Mouse (Mus musculus): ENCODE measurements around the gene Eya4.

Gene Eya4

GRCm38 (mm10) chr10:23156866-23157625 is 193.5 kb downstream of the Eya4 start:
- DNase-seq (ENCODE audit: low spot score in 2 of 2), result no peak

GRCm38 (mm10) chr10:23150401-23150800 is 200.2 kb downstream of the Eya4 start:
- no peak for DNase-seq (ENCODE audit: low spot score in 2 of 2)

GRCm38 (mm10) chr10:23144616-23145015 is 206.0 kb downstream of the Eya4 start:
- peak; percentile 22 to 68 for DNase-seq (ENCODE audit: low spot score in 2 of 2)

DNA sequence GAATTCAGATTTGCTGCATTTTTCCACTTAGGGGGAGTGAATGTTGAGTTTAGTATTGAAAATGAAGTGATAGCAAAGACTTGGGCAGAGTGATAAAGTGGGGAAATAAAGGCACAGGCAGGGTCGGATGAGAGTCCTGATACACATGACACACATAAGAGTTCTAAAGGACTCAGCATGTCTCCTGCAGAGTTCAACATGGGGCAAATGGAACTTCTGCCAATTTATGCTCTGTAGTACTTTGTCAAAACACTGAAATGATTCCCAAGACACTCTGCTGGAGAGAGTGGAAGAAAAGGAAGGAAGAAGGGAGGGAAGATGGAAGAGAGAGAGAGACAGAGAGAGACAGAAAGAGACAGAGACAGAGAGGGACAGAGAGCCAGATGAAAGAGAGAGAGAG is 222.6 kb downstream of the Eya4 start:
- no peak for DNase-seq (ENCODE audit: low spot score in 2 of 2)

DNA sequence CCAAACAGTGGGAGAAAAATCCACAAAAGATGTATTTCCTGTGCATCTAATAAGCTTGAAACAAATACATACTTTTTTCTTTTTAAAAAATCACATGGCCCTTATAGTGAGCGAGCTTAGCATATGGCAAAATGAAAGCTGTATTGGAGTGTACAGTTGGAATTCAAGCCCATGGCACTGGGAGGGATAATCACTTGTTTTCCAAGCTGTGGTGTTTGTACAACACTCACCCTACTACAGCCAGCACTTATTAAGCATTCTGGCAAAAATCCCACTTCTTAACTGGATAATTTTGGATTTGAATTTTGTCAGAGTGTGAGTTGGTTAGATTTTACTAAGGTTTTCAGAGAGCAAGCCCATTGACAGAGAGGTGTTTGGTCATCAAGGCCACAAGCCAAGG is 223.4 kb downstream of the Eya4 start:
- DNase-seq (ENCODE audit: low spot score in 2 of 2), result no peak

GRCm38 (mm10) chr10:23126529-23126928 is 224.1 kb downstream of the Eya4 start:
- DNase-seq (ENCODE audit: low spot score in 2 of 2), result no peak

GRCm38 (mm10) chr10:23120437-23120836 is 230.1 kb downstream of the Eya4 start:
- no peak for DNase-seq (ENCODE audit: low spot score in 2 of 2)

DNA sequence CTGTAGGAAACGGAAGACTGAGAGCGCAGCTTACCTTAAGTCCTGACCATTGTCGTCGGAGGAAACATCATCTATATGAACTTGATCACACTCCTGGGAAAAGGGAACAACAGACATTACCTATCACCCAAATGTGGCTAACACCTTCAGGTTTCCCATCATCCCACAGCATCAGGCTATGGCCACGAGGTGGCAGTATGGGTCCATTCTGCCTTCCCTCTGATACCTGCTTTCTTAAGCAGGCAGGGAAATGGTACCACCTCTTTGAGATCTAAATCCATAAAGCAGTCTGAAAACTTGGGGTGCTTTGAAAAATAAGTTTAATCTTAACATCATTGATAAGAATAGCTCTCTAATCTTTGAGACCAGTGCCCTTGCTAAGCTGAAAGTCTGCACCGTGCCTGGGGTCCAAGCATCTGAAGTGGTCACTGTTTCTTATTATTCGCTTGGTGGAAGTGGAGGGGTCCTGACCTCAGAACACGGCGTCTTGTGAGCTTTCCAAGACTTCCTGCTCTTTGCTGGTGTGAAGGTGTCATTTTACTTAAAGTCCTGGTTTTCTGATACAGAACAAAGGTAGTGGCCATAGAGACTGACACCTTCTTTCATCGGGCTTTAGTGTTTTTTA is 233.7 kb downstream of the Eya4 start:
- peak; percentile 80 to 88 for DNase-seq (ENCODE audit: low spot score in 2 of 2)

DNA sequence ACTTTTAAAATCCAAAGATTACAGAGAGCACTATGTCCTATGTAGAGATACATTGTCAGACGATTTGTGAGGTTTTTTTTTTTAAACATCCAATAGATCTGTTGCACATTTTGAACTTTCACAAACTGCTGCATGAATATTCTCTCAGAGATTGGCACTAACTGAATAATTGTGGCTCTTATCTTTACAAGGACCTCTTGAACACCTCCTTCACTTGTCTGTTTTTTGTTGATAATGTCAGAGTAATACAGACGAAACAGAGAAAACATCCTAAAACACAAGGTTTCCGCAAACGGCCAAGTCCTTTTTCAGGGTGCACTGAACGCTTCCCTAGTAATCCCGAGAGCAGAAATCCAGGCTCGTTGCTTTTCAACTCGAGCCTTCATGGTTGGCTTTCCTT is 234.5 kb downstream of the Eya4 start:
- no peak for DNase-seq (ENCODE audit: low spot score in 2 of 2)

GRCm38 (mm10) chr10:23115321-23115720 is 235.3 kb downstream of the Eya4 start:
- DNase-seq (ENCODE audit: low spot score in 2 of 2), result no peak

DNA sequence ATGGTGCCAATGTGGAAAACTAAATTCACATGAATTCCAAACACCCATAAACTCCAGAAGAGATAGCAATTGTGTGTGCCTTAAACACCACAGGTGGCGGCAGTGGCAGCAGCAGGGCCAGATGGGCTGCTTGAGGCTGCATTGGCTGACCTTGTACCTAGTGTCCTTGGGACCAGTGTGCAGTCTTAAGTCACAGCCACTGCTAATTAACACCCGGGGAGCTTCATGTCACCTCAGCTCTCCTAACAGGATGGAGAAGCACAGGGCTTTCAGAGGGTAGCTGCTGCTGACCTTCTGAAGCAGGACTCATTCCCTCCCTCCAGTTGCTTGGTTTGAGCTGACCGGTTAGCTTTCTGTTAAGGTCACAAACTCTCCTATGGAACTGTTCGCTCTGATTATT is 242.5 kb downstream of the Eya4 start:
- no peak for DNase-seq (ENCODE audit: low spot score in 2 of 2)

GRCm38 (mm10) chr10:23092517-23092916 is 258.1 kb downstream of the Eya4 start:
- no peak for DNase-seq (ENCODE audit: low spot score in 2 of 2)

DNA sequence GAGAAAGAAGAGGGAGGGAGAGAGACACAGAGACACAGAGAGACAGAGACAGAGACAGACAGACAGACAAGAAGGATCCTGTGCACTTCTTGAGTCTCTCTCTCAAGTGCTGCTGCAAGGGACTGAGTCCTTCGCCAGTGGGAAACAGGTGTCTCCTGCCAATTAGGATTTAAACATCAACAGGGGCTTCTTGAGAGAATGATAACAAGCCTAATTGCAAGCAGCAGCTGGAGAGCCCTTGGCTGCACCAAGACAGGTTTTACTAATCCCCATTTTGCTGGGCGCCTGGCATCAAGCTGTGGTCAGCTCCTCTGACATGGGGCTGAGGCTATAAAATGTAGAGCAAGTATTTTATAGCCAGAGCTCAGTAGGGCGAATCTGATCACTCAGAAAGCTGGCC is 259.0 kb downstream of the Eya4 start:
- no peak for DNase-seq (ENCODE audit: low spot score in 2 of 2)

DNA sequence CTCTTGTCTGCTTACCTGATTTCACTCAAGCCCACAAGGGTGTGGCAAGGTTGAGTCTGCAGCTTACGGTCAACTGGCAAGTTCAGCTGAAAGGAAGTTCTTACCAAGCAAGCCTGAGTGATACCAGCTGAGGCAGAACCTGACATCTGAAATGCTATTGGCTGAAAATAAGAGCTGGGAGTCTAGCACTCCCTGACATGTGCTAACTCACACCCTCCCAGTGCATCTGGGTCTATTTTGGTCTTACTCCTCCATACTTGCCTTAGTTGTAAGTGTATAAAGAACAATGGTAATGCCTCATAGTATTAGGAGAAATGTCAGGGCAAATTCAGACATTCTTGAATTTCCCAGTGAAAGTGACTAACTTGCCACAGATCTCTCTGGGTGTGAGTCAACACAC is 260.3 kb downstream of the Eya4 start:
- DNase-seq (ENCODE audit: low spot score in 2 of 2), result peak; percentile 12 to 35

DNA sequence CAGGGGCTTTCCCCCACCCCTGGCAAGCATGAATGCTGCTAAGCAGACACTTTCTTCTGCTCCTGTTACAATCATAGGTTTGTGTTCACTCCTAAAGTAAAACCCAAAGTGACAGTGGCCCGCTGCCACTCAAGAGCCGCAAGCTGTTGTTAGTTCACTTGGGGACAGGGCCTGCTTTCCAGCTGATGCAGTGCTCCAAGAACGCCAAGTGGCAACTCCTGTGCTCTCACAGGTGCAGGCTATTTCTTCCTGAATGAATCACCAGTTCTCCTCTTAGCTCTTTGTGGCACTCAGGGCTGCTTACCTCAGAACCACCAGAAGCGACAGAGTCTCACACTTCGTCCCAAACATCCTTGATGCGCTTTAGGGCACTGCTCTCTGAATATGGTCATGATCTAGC is 261.3 kb downstream of the Eya4 start:
- DNase-seq (ENCODE audit: low spot score in 2 of 2), result no peak

GRCm38 (mm10) chr10:23088764-23089163 is 261.8 kb downstream of the Eya4 start:
- DNase-seq (ENCODE audit: low spot score in 2 of 2), result no peak

DNA sequence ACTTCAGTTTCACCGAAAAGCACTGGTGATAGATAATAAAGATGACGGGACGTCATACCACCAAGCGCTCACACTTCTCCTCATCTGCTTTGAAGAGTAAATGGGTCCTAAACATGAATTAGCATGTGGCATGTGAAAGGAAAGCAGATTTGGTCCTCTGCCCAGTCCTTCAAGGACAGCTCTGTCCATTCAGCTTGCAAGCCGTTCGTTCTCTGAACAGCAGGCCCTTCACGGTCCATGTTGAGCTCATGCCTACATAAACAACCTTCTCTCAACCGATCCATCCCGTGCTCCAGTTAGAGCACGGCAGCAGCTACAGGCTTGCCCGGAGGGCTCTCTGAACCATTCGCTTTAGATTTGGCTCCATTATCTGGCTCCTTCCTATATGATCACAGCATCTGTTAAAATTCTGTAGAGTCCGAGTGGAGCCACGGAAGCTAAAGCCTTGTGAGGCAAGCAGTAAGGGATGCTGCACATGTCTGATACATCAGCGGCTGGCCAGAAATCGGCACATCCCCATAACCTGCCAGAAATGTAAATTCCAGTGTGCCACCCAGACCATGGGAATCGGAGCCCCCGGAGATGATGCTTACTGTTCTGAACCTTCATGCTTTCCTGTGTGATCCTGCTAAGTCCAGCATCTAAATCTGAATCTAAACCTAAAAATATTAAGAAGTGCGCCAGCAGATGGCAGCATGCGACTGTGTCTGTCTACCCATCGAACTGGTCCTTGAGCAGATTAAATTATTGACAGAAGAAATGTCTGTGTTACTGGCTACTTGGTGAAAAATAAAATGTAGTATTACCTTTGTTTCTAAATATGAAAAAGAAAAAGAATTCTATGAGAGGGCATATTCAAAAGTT is 264.0 kb downstream of the Eya4 start:
- peak; percentile 77 to 91 for DNase-seq (ENCODE audit: low spot score in 2 of 2)

DNA sequence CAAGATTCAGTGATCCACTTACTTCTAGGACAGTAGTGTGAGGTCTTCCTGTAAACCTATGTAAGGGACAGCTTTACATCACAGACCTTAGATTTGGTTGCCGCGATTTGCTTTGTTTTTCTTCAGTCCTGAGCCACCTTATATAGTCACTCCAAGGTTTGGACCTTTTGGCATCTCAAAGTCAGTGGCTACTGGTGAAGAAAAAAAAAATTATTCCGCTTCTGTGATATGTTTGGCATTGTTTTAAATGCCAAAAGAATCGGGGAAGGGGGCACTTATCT is 269.1 kb downstream of the Eya4 start:
- no peak for DNase-seq (ENCODE audit: low spot score in 2 of 2)

DNA sequence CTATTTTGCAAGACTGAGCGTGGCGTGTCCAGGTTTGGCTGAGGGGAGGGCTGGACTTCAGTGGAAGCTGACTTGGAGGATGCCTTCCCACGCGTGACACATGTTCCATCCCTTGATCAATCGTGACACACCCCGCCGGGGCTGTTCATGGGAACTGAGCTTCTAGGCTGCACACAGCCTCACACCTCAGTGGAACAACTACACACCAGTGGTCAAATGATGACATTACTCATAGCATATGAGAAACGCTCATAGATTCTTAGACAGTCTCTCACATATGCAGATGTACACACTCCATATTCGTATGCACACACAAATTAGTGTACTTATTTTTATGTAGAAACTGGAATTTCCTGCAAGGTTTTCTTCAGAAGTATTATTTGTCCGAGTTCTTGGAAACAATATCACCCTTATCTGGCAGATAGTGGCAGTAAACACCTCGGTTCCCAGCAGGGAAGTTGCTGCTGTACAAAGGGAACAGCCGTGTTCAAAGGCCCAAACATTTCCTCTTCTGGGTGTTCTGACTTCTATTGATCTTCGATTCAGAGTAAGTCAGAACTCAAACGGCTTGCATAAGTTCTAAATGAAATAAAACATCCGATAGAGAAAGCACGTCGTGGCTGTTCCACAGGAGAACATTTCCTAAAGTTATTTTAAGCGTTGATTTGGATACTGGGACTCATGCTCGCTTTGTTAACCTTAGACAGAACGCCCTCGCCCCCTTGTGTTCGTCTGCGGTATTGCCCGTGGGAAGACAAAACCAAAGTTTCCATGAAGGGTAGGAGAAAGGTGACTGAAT is 269.6 kb downstream of the Eya4 start:
- DNase-seq (ENCODE audit: low spot score in 2 of 2), result peak; percentile 83 to 86

GRCm38 (mm10) chr10:23076691-23077385 is 273.7 kb downstream of the Eya4 start:
- no peak for DNase-seq (ENCODE audit: low spot score in 2 of 2)

- DNase-seq (ENCODE audit: low spot score in 2 of 2), result no peak
Measured at GRCm38 (mm10) chr10:23073431-23073830, 277.2 kb downstream of the Eya4 start.

Data from frontal cortex, postnatal 36 days (tissue).